Mouse (Mus musculus) limb, embryonic 11.5 days (tissue): ENCODE results near the gene Gdf3. TPM values are rescaled to one million over a fixed set of nuclear protein-coding genes. Genes with fewer than 3 reads are reported as not detected.
"Not testable (repeated sequence)": the region's sequence is repeated elsewhere in the genome, so short reads cannot be mapped to it uniquely, and the experiment has no call there.

ENCODE experiments used
- ATAC-seq: fragments of 200-750 bp; cut with Nextera tagmentation; 2 replicates; pipeline ENCODE4 v1.8.0; 2017; ENCODE audit warnings: low read depth; ENCODE audit not compliant: insufficient number of reproducible peaks, low FRiP score, low TSS enrichment
- DNase-seq: peaks from one replicate; pipeline ENCODE4 v3.0.0-alpha.2; 2015; ENCODE audit warnings: low spot score
- H3K27ac ChIP-seq: fragments of 300-500 bp; sonication (generic); replicated peaks from 2 replicates; pipeline ENCODE4 v1.5.1; 2014; ENCODE audit warnings: low read depth, mild to moderate bottlenecking, low read length
- H3K27me3 ChIP-seq: fragments of 300-500 bp; sonication (generic); 2 replicates; pipeline ENCODE4 v1.6.1; 2014; ENCODE audit warnings: mild to moderate bottlenecking, low read length, mixed read lengths; ENCODE audit not compliant: control insufficient read depth, insufficient read depth
- H3K36me3 ChIP-seq: fragments of 300-500 bp; sonication (generic); 2 replicates; pipeline ENCODE4 v1.6.1; 2014; ENCODE audit warnings: mild to moderate bottlenecking, low read length, moderate library complexity, mixed read lengths; ENCODE audit not compliant: control insufficient read depth, insufficient read depth
- H3K4me1 ChIP-seq: fragments of 300-500 bp; sonication (generic); 2 replicates; pipeline ENCODE4 v1.6.1; 2014; ENCODE audit warnings: low read length, mixed read lengths; ENCODE audit not compliant: control insufficient read depth, insufficient read depth
- H3K4me2 ChIP-seq: fragments of 300-500 bp; sonication (generic); 2 replicates; pipeline ENCODE4 v1.6.1; 2014; ENCODE audit warnings: low read depth, mild to moderate bottlenecking, moderate library complexity; ENCODE audit not compliant: severe bottlenecking
- H3K4me3 ChIP-seq: fragments of 300-500 bp; sonication (generic); 2 replicates; pipeline ENCODE4 v1.5.1; 2014; ENCODE audit warnings: low read depth, low read length
- H3K9ac ChIP-seq: fragments of 300-500 bp; sonication (generic); 2 replicates; pipeline ENCODE4 v1.6.1; 2014; ENCODE audit warnings: mild to moderate bottlenecking, low read length
- H3K9me3 ChIP-seq: fragments of 300-500 bp; sonication (generic); 2 replicates; pipeline ENCODE4 v1.6.1; 2016; ENCODE audit warnings: low read length; ENCODE audit not compliant: control insufficient read depth
- WGBS: fragments of 180-500 bp; shearing (Covaris S2); extraction: QIAGEN DNeasy Blood & Tissue Kit; methylation state at CpG from one replicate; pipeline ENCODE4 v1.1.7; 2014; 5-methylcytosine and 5-hydroxymethylcytosine counted together
- polyA plus RNA-seq: library from polyadenylated mRNA; unstranded; fragments of >200 nt; fragmentation: Nextera tagmentation; extraction: Ambion mirVana; gene quantifications from 2 replicates; pipeline ENCODE4 v1.2.1, GENCODE M21; 2014

Gene Gdf3
- 0.07 and 0.14 TPM in 2 replicates for polyA plus RNA-seq

GRCm38 (mm10) chr6:122609771-122610170 lies at the start of gene Gdf3:
Gene Gdf3, minus strand, starts transcription at chr6:122610087.
- H3K4me3 ChIP-seq, result no peak within 1 kb of the TSS

GRCm38 (mm10) chr6:122659567-122659966 lies 49.7 kb upstream of the Gdf3 start:
- no peak overlapping the region for H3K9ac ChIP-seq
- ATAC-seq (no peak), DNase-seq (peak; percentile 69)
- H3K36me3 ChIP-seq, result no peaks in the 10 kb centered on the region
- no peak overlapping the region for H3K27ac ChIP-seq
- no peak overlapping the region for H3K4me2 ChIP-seq
- H3K27me3 ChIP-seq, result peaks cover 6% of the 10 kb centered on the region; the same call in 1 of the 2 replicates
- H3K4me3 ChIP-seq, result no peak overlapping the region
- 10% methylated on average over 7 of the region's 7 CpGs for WGBS
- H3K4me1 ChIP-seq, result no peaks in the 10 kb centered on the region
- no peaks in the 10 kb centered on the region for H3K9me3 ChIP-seq

More at GRCm38 (mm10) chr6:122609771-122610170, at the start of gene Gdf3:
- Histone ChIP-seq H3K4me2 (no peak within 1 kb of the TSS), H3K36me3 (no peaks in the 10 kb centered on the region), H3K27me3 (no peaks in the 10 kb centered on the region), H3K9me3 (no peaks in the 10 kb centered on the region; the same call in 1 of the 2 replicates), H3K9ac (no peak within 1 kb of the TSS), H3K27ac (no peak within 1 kb of the TSS), H3K4me1 (no peaks in the 10 kb centered on the region)
- ATAC-seq, result no peak
- DNase-seq, result no peak
- WGBS, result 45% methylated on average over 14 of the region's 14 CpGs

- H3K27ac ChIP-seq, result no peak overlapping the region
- H3K9me3 ChIP-seq, result no peaks in the 10 kb centered on the region
- no peak for ATAC-seq
- H3K4me1 ChIP-seq, result no peaks in the 10 kb centered on the region
- no peaks in the 10 kb centered on the region for H3K27me3 ChIP-seq
- WGBS, result 85% methylated on average over 5 of the region's 5 CpGs
- DNase-seq, result no peak
- H3K9ac ChIP-seq, result no peak overlapping the region
- no peak overlapping the region for H3K4me3 ChIP-seq
- no peaks in the 10 kb centered on the region for H3K36me3 ChIP-seq
- H3K4me2 ChIP-seq, result no peak overlapping the region
Measured at GRCm38 (mm10) chr6:122657630-122658029, 47.7 kb upstream of the Gdf3 start.

- no peak for ATAC-seq
- no peak for DNase-seq
- Histone ChIP-seq H3K27ac (no peak overlapping the region), H3K4me2 (no peak overlapping the region), H3K4me3 (no peak overlapping the region), H3K36me3 (no peaks in the 10 kb centered on the region), H3K9ac (no peak overlapping the region), H3K4me1 (no peaks in the 10 kb centered on the region), H3K9me3 (no peaks in the 10 kb centered on the region), H3K27me3 (no peaks in the 10 kb centered on the region)
- WGBS, result 79% methylated on average over 6 of the region's 6 CpGs
Measured at GRCm38 (mm10) chr6:122654301-122654700, 44.4 kb upstream of the Gdf3 start.

GRCm38 (mm10) chr6:122650398-122650980 lies 40.6 kb upstream of the Gdf3 start:
- Histone ChIP-seq H3K4me2 (no peak overlapping the region), H3K27ac (no peak overlapping the region), H3K9ac (no peak overlapping the region), H3K4me1 (no peaks in the 10 kb centered on the region), H3K36me3 (no peaks in the 10 kb centered on the region), H3K27me3 (no peaks in the 10 kb centered on the region), H3K9me3 (no peaks in the 10 kb centered on the region), H3K4me3 (no peak overlapping the region)
- 75% methylated on average over 5 of the region's 5 CpGs for WGBS
- no peak for ATAC-seq
- no peak for DNase-seq

GRCm38 (mm10) chr6:122649903-122650302 lies 40.0 kb upstream of the Gdf3 start:
- DNase-seq (no peak), ATAC-seq (no peak)
- Histone ChIP-seq H3K4me3 (no peak overlapping the region), H3K27me3 (no peaks in the 10 kb centered on the region), H3K9ac (no peak overlapping the region), H3K4me1 (no peaks in the 10 kb centered on the region), H3K9me3 (no peaks in the 10 kb centered on the region), H3K36me3 (no peaks in the 10 kb centered on the region), H3K4me2 (no peak overlapping the region), H3K27ac (no peak overlapping the region)
- WGBS, result 80% methylated on average over 3 of the region's 3 CpGs

- H3K4me1 ChIP-seq, H3K4me2 ChIP-seq, H3K9ac ChIP-seq, DNase-seq, H3K27ac ChIP-seq, H3K36me3 ChIP-seq, H3K4me3 ChIP-seq, H3K9me3 ChIP-seq, ATAC-seq, H3K27me3 ChIP-seq: not testable (repeated sequence)
- 86% methylated on average over 21 of the region's 21 CpGs for WGBS
Measured at GRCm38 (mm10) chr6:122644196-122644595, 34.3 kb upstream of the Gdf3 start.

GRCm38 (mm10) chr6:122637566-122637965 lies 27.7 kb upstream of the Gdf3 start:
- H3K4me3 ChIP-seq, H3K4me2 ChIP-seq, H3K27me3 ChIP-seq, H3K9ac ChIP-seq, DNase-seq, H3K4me1 ChIP-seq, H3K9me3 ChIP-seq, ATAC-seq, H3K36me3 ChIP-seq, H3K27ac ChIP-seq: not testable (repeated sequence)
- WGBS, result 74% methylated on average over 4 of the region's 4 CpGs

GRCm38 (mm10) chr6:122636666-122637065 lies 26.8 kb upstream of the Gdf3 start:
- Histone ChIP-seq H3K36me3 (no peaks in the 10 kb centered on the region), H3K9me3 (no peaks in the 10 kb centered on the region), H3K4me2 (no peak overlapping the region), H3K27me3 (no peaks in the 10 kb centered on the region), H3K4me3 (no peak overlapping the region), H3K4me1 (no peaks in the 10 kb centered on the region), H3K27ac (no peak overlapping the region), H3K9ac (no peak overlapping the region)
- DNase-seq (no peak), ATAC-seq (no peak)
- WGBS, result 85% methylated on average over 3 of the region's 3 CpGs
